31 mouse cellular contexts compared by ENCODE assay signal in genomic region chr11:116865945-116866585, GRCm38 (mm10). TPM values are rescaled to one million over a fixed set of nuclear protein-coding genes. Genes with fewer than 3 reads are reported as not detected.
A peak's percentile ranks its signal among the peaks of the same experiment; 100 is the strongest.
DNase-seq lines count a peak whose midpoint lies in the region; ATAC-seq and TF ChIP-seq lines count a peak whose summit lies in the region.
"Had no signal": no experiment of that assay in that cellular context is flagged by ENCODE, and none has a peak within 500 bp of the region (broad histone marks: within the 10 kb centered on the region; RNA-seq: fewer than 3 reads in every experiment).

No protein-coding gene starts in this region.

- no peak overlapping the region for H3K9ac ChIP-seq in heart, postnatal 0 days (replicated peaks; ENCODE audit: low read depth, low read length)
- no peak overlapping the region for H3K9ac ChIP-seq in CH12.LX (ENCODE audit: insufficient read depth, low read depth)
- H3K9ac ChIP-seq in kidney, postnatal 0 days (ENCODE audit: low read depth, low read length): no peak overlapping the region
- H3K9ac ChIP-seq in neural tube, embryonic 15.5 days (replicated peaks): no peak overlapping the region
- H3K9ac ChIP-seq: heart, embryonic 12.5 days; hindbrain, embryonic 14.5 days; limb, embryonic 15.5 days; liver, embryonic 14.5 days; lung, embryonic 14.5 days; neural tube, embryonic 12.5 days had no signal

- H3K4me2 ChIP-seq in heart, postnatal 0 days (ENCODE audit: low read depth, low read length): no peak overlapping the region
- H3K4me2 ChIP-seq in CH12.LX (ENCODE audit: insufficient read depth, low read depth, poor library complexity, severe bottlenecking): 0 out of 2 replicates have a peak overlapping the region, but pooled peaks have one; percentile 10
- no peak overlapping the region for H3K4me2 ChIP-seq in kidney, postnatal 0 days (ENCODE audit: low read length)
- H3K4me2 ChIP-seq in neural tube, embryonic 15.5 days: no peak overlapping the region
- H3K4me2 ChIP-seq: heart, embryonic 12.5 days; hindbrain, embryonic 14.5 days; limb, embryonic 15.5 days; lung, embryonic 14.5 days; neural tube, embryonic 12.5 days had no signal

- no peak for TF ChIP-seq CTCF in heart, postnatal 0 days (IDR thresholded peaks at IDR 0.05; ENCODE audit: low read depth)
- TF ChIP-seq CTCF in CH12.LX (conservative IDR thresholded peaks at IDR 0.05 in 1 of 2, IDR thresholded peaks at IDR 0.05 in 1 of 2; ENCODE audit: low read depth in 2 of 2, low read length in 2 of 2): no peak; a peak in 1 of 4 replicates
- TF ChIP-seq CTCF in kidney, adult 2 months (conservative IDR thresholded peaks at IDR 0.05; ENCODE audit: insufficient read depth, insufficient read length, low read depth, low read length): no peak
- TF ChIP-seq CTCF in kidney, postnatal 0 days (IDR thresholded peaks at IDR 0.05; ENCODE audit: low read depth): no peak

- intact Hi-C loops in heart, postnatal 36 days (cut with DNase I): no loop called here

- 73% methylated on average over 12 of the region's 12 CpGs for WGBS in heart, postnatal 0 days
- 51% methylated on average over 12 of the region's 12 CpGs for WGBS in kidney, adult 2 months
- 70% methylated on average over 12 of the region's 12 CpGs for WGBS in kidney, postnatal 0 days
- 82% methylated on average over 12 of the region's 12 CpGs for WGBS in neural tube, embryonic 15.5 days

- no peak for TF ChIP-seq RAD21 in CH12.LX (IDR thresholded peaks at IDR 0.05; ENCODE audit: low read depth, low read length)

- no peak overlapping the region for H3K27ac ChIP-seq in heart, postnatal 0 days (ENCODE audit: low read depth)
- peak overlapping the region; percentile 28; the same call in 1 of the 2 replicates for H3K27ac ChIP-seq in CH12.LX (ENCODE audit: insufficient read depth, low read depth)
- H3K27ac ChIP-seq in kidney, adult 2 months (ENCODE audit: insufficient read depth, low read depth, low read length): no peak overlapping the region
- no peak overlapping the region for H3K27ac ChIP-seq in kidney, postnatal 0 days
- no peak overlapping the region for H3K27ac ChIP-seq in neural tube, embryonic 15.5 days (replicated peaks)
- H3K27ac ChIP-seq: forebrain, embryonic 10.5 days; hindbrain, embryonic 14.5 days; left cerebral cortex, adult 2 months; limb, embryonic 15.5 days; liver, embryonic 14.5 days; neural tube, embryonic 12.5 days had no signal

- H3K79me2 ChIP-seq in CH12.LX (replicated peaks; ENCODE audit: control insufficient read depth, extremely low read depth, insufficient read depth, poor library complexity, severe bottlenecking): no peaks in the 10 kb centered on the region

- H3K9me3 ChIP-seq in heart, postnatal 0 days (replicated peaks; ENCODE audit: control insufficient read depth, low read length): no peaks in the 10 kb centered on the region
- no peaks in the 10 kb centered on the region for H3K9me3 ChIP-seq in CH12.LX (replicated peaks; ENCODE audit: low read length)
- H3K9me3 ChIP-seq in kidney, postnatal 0 days (replicated peaks; ENCODE audit: low read length): no peaks in the 10 kb centered on the region
- H3K9me3 ChIP-seq in neural tube, embryonic 15.5 days (replicated peaks): no peaks in the 10 kb centered on the region
- H3K9me3 ChIP-seq: forebrain, embryonic 10.5 days; heart, embryonic 12.5 days; limb, embryonic 15.5 days; neural tube, embryonic 12.5 days had no signal

- no peaks in the 10 kb centered on the region for H3K27me3 ChIP-seq in heart, postnatal 0 days (ENCODE audit: control insufficient read depth, insufficient read depth, low read length)
- H3K27me3 ChIP-seq in CH12.LX (replicated peaks): no peaks in the 10 kb centered on the region
- no peaks in the 10 kb centered on the region for H3K27me3 ChIP-seq in kidney, adult 2 months (replicated peaks; ENCODE audit: control insufficient read depth, insufficient read depth, low read length)
- H3K27me3 ChIP-seq in kidney, postnatal 0 days (ENCODE audit: insufficient read depth, low read length): no peaks in the 10 kb centered on the region
- H3K27me3 ChIP-seq in neural tube, embryonic 15.5 days (replicated peaks): no peaks in the 10 kb centered on the region
- H3K27me3 ChIP-seq: heart, embryonic 12.5 days; limb, embryonic 15.5 days; neural tube, embryonic 12.5 days; Patski had no signal

- H3K36me3 ChIP-seq in heart, postnatal 0 days (replicated peaks; ENCODE audit: control insufficient read depth, insufficient read depth, low read length): peaks cover 67% of the 10 kb centered on the region
- H3K36me3 ChIP-seq in CH12.LX (replicated peaks in 1 of 2; ENCODE audit: control insufficient read depth in 1 of 2, insufficient read depth in 1 of 2, low read length in 1 of 2): peaks cover 43 to 59% of the 10 kb centered on the region in 2 experiments
- H3K36me3 ChIP-seq in kidney, adult 2 months (ENCODE audit: control insufficient read depth, insufficient read depth, low read length): peaks cover 3% of the 10 kb centered on the region
- H3K36me3 ChIP-seq in kidney, postnatal 0 days (ENCODE audit: insufficient read depth, low read length): peaks cover 25% of the 10 kb centered on the region
- peaks cover 81% of the 10 kb centered on the region for H3K36me3 ChIP-seq in neural tube, embryonic 15.5 days

- peaks cover 13% of the 10 kb centered on the region; the same call in 1 of the 2 replicates for H3K4me1 ChIP-seq in heart, postnatal 0 days (ENCODE audit: control insufficient read depth, insufficient read depth)
- H3K4me1 ChIP-seq in CH12.LX (ENCODE audit: control insufficient read depth in 1 of 2, insufficient read depth in 2 of 2): peaks cover 16 to 66% of the 10 kb centered on the region in 2 experiments
- peaks cover 4% of the 10 kb centered on the region; the same call in 1 of the 2 replicates for H3K4me1 ChIP-seq in kidney, adult 2 months (ENCODE audit: control insufficient read depth, insufficient read depth, low read length)
- no peaks in the 10 kb centered on the region for H3K4me1 ChIP-seq in kidney, postnatal 0 days (replicated peaks; ENCODE audit: insufficient read depth, low read length)
- H3K4me1 ChIP-seq in neural tube, embryonic 15.5 days: no peaks in the 10 kb centered on the region
- H3K4me1 ChIP-seq: forebrain, embryonic 10.5 days; neural tube, embryonic 12.5 days had no signal

- peak; percentile 3 for DNase-seq in heart, postnatal 0 days (ENCODE audit: low spot score)
- DNase-seq in heart, postnatal 36 days: no peak
- DNase-seq in CH12.LX (ENCODE audit: extremely low read depth): peak; percentile 40
- peak; percentile 78 for DNase-seq in kidney, adult 2 months
- no peak for DNase-seq in kidney, postnatal 0 days (ENCODE audit: low spot score)
- no peak for DNase-seq in retina, postnatal 1 day
- no peak for DNase-seq in left cerebral cortex, adult 18-20 months (ENCODE audit: low spot score in 2 of 2)
- DNase-seq: adrenal gland, adult 8-10 months; cerebellum, adult 9-10 months; gastrocnemius, postnatal 14 days; heart, adult 18-20 months; left cerebral cortex, postnatal 4 days; lung, embryonic 14.5 days; lung, postnatal 36 days; midbrain, embryonic 14.5 days; right cerebral cortex, postnatal 4 days; thymus, adult 18-20 months; thymus, postnatal 4 days had no signal

- no peak overlapping the region for H3K4me3 ChIP-seq in heart, postnatal 0 days (ENCODE audit: low read depth, low read length)
- peak overlapping the region in 1 of 3 experiments; percentile 8 for H3K4me3 ChIP-seq in CH12.LX (replicated peaks in 1 of 3; ENCODE audit: low read depth in 2 of 3, low read length in 2 of 3, poor library complexity in 1 of 3)
- no peak overlapping the region for H3K4me3 ChIP-seq in kidney, adult 2 months (ENCODE audit: insufficient read depth, low read depth, low read length)
- H3K4me3 ChIP-seq in kidney, postnatal 0 days (replicated peaks; ENCODE audit: low read depth, low read length): no peak overlapping the region
- no peak overlapping the region for H3K4me3 ChIP-seq in neural tube, embryonic 15.5 days (replicated peaks)
- H3K4me3 ChIP-seq: forebrain, embryonic 10.5 days; heart, embryonic 12.5 days; left cerebral cortex, adult 2 months; limb, embryonic 15.5 days; neural tube, embryonic 12.5 days had no signal

- 0 out of 2 replicates have a peak, but pooled peaks have one; percentile 35 for TF ChIP-seq POLR2A in CH12.LX (IDR thresholded peaks at IDR 0.05; ENCODE audit: low read depth, low read length)
- no peak for TF ChIP-seq POLR2A in kidney, adult 2 months (IDR thresholded peaks at IDR 0.05; ENCODE audit: low read depth, low read length)

- in situ Hi-C loops in CH12.LX (cut with MboI; ENCODE audit: low pct_ligation_motif_present, low pct_unique_long_range_greater_than_20kb, low sequenced_read_pairs): no loop called here

- dilution Hi-C loops in CH12.LX (cut with MboI; ENCODE audit: extremely low pct_ligation_motif_present, extremely low pct_unique_long_range_greater_than_20kb, low sequenced_read_pairs): no loop called here

- no peak for TF ChIP-seq EP300 in heart, postnatal 0 days (IDR thresholded peaks at IDR 0.05; ENCODE audit: low read depth)
- 0 out of 2 replicates have a peak, but pooled peaks have one; percentile 11 for TF ChIP-seq EP300 in CH12.LX (IDR thresholded peaks at IDR 0.05; ENCODE audit: low read length)

- ATAC-seq in heart, postnatal 0 days (ENCODE audit: insufficient read depth, low read depth): no peak
- ATAC-seq in kidney, postnatal 0 days (replicated peaks; ENCODE audit: low FRiP score, low read depth): peak; percentile 89
- ATAC-seq in neural tube, embryonic 15.5 days (ENCODE audit: low FRiP score): no peak
- ATAC-seq: activated CD4-positive, CD25-positive, alpha-beta regulatory T cell, adult 4 months; CD4-positive, CD25-positive, alpha-beta regulatory T cell, adult 4 months; forebrain, embryonic 16.5 days; Patski had no signal

RNA-seq across cellular contexts. Expression of gene Srsf2, which starts 13.2 kb away (rescaled TPM):
- 157 and 211 TPM in 2 replicates for total RNA-seq in heart, postnatal 0 days (2014; rRNA removed; ENCODE audit: low replicate concordance)
- polyA plus RNA-seq in heart, postnatal 0 days (2015; fragmentation: Nextera tagmentation; extraction: Ambion mirVana): 349 and 359 TPM in 2 replicates
- 100 to 1,000 TPM in 1 of 2 experiments, 10 to 100 TPM in 1; 94.5 to 116 TPM for total RNA-seq in heart, postnatal 36 days (2021)
- 298 and 478 TPM in 2 replicates for total RNA-seq in CH12.LX (2012; rRNA removed)
- total RNA-seq in CH12.LX (2014; rRNA removed): 443 and 471 TPM in 2 replicates
- 1,116 and 1,224 TPM in 2 replicates for polyA plus RNA-seq in CH12.LX (2012; ENCODE audit: insufficient read length, low read depth)
- 214 and 336 TPM in 2 replicates for polyA plus RNA-seq in kidney, adult 2 months (2012; rRNA removed)
- 664 and 665 TPM in 2 replicates for polyA plus RNA-seq in kidney, postnatal 0 days (2015; fragmentation: Nextera tagmentation; extraction: Ambion mirVana)
- total RNA-seq in left cerebral cortex, adult 18-20 months (2021): 100 to 1,000 TPM; 155 to 157 TPM
- 514 and 555 TPM in 2 replicates for polyA plus RNA-seq in neural tube, embryonic 15.5 days (2015; fragmentation: Nextera tagmentation; extraction: Ambion mirVana)

RNA-seq across cellular contexts. Expression of gene Mfsd11, which starts 13.8 kb away (rescaled TPM):
- 23.2 and 46.3 TPM in 2 replicates for total RNA-seq in heart, postnatal 0 days (2014; rRNA removed; ENCODE audit: low replicate concordance)
- 44.5 and 49.7 TPM in 2 replicates for polyA plus RNA-seq in heart, postnatal 0 days (2015; fragmentation: Nextera tagmentation; extraction: Ambion mirVana)
- total RNA-seq in heart, postnatal 36 days (2021): 10 to 100 TPM; 30.3 to 33.5 TPM
- 13.2 and 16.0 TPM in 2 replicates for total RNA-seq in CH12.LX (2012; rRNA removed)
- 3.7 and 4.1 TPM in 2 replicates for total RNA-seq in CH12.LX (2014; rRNA removed)
- 15.4 and 17.7 TPM in 2 replicates for polyA plus RNA-seq in CH12.LX (2012; ENCODE audit: insufficient read length, low read depth)
- polyA plus RNA-seq in kidney, adult 2 months (2012; rRNA removed): 44.9 and 48.5 TPM in 2 replicates
- 48.4 and 53.6 TPM in 2 replicates for polyA plus RNA-seq in kidney, postnatal 0 days (2015; fragmentation: Nextera tagmentation; extraction: Ambion mirVana)
- total RNA-seq in left cerebral cortex, adult 18-20 months (2021): 10 to 100 TPM; 40.3 to 44.9 TPM
- polyA plus RNA-seq in neural tube, embryonic 15.5 days (2015; fragmentation: Nextera tagmentation; extraction: Ambion mirVana): 43.5 and 51.6 TPM in 2 replicates

RNA-seq across cellular contexts. Expression of gene Jmjd6, which starts 22.8 kb away (rescaled TPM):
- total RNA-seq in heart, postnatal 0 days (2014; rRNA removed; ENCODE audit: low replicate concordance): 24.8 and 29.6 TPM in 2 replicates
- 35.3 and 43.1 TPM in 2 replicates for polyA plus RNA-seq in heart, postnatal 0 days (2015; fragmentation: Nextera tagmentation; extraction: Ambion mirVana)
- 10 to 100 TPM; 29.5 to 34.9 TPM for total RNA-seq in heart, postnatal 36 days (2021)
- total RNA-seq in CH12.LX (2012; rRNA removed) (106 and 110 TPM in 2 replicates), CH12.LX (2014; rRNA removed) (104 and 116 TPM in 2 replicates)
- polyA plus RNA-seq in CH12.LX (2012; ENCODE audit: insufficient read length, low read depth): 109 and 133 TPM in 2 replicates
- polyA plus RNA-seq in kidney, adult 2 months (2012; rRNA removed): 19.6 and 20.9 TPM in 2 replicates
- polyA plus RNA-seq in kidney, postnatal 0 days (2015; fragmentation: Nextera tagmentation; extraction: Ambion mirVana): 52.8 and 54.1 TPM in 2 replicates
- 10 to 100 TPM; 28.3 to 31.3 TPM for total RNA-seq in left cerebral cortex, adult 18-20 months (2021)
- polyA plus RNA-seq in neural tube, embryonic 15.5 days (2015; fragmentation: Nextera tagmentation; extraction: Ambion mirVana): 63.2 and 68.6 TPM in 2 replicates

RNA-seq across cellular contexts. Expression of gene Mettl23, which starts 23.0 kb away (rescaled TPM):
- total RNA-seq in heart, postnatal 0 days (2014; rRNA removed; ENCODE audit: low replicate concordance): 39.2 and 63.2 TPM in 2 replicates
- 77.1 and 77.6 TPM in 2 replicates for polyA plus RNA-seq in heart, postnatal 0 days (2015; fragmentation: Nextera tagmentation; extraction: Ambion mirVana)
- 10 to 100 TPM; 40.0 to 41.1 TPM for total RNA-seq in heart, postnatal 36 days (2021)
- total RNA-seq in CH12.LX (2012; rRNA removed) (60.1 and 63.7 TPM in 2 replicates), CH12.LX (2014; rRNA removed) (64.9 and 82.2 TPM in 2 replicates)
- 30.6 and 44.5 TPM in 2 replicates for polyA plus RNA-seq in CH12.LX (2012; ENCODE audit: insufficient read length, low read depth)
- 26.8 and 32.8 TPM in 2 replicates for polyA plus RNA-seq in kidney, adult 2 months (2012; rRNA removed)
- polyA plus RNA-seq in kidney, postnatal 0 days (2015; fragmentation: Nextera tagmentation; extraction: Ambion mirVana): 60.2 and 71.5 TPM in 2 replicates
- 10 to 100 TPM; 23.8 to 25.8 TPM for total RNA-seq in left cerebral cortex, adult 18-20 months (2021)
- polyA plus RNA-seq in neural tube, embryonic 15.5 days (2015; fragmentation: Nextera tagmentation; extraction: Ambion mirVana): 64.7 and 66.7 TPM in 2 replicates

RNA-seq across cellular contexts. Expression of gene Mxra7, which starts 38.2 kb away (rescaled TPM):
- 6.3 and 17.9 TPM in 2 replicates for total RNA-seq in heart, postnatal 0 days (2014; rRNA removed; ENCODE audit: low replicate concordance)
- polyA plus RNA-seq in heart, postnatal 0 days (2015; fragmentation: Nextera tagmentation; extraction: Ambion mirVana): 20.0 and 21.7 TPM in 2 replicates
- total RNA-seq in heart, postnatal 36 days (2021): 10 to 100 TPM; 18.1 to 21.1 TPM
- not detected in 2 replicates for total RNA-seq in CH12.LX (2012; rRNA removed)
- not detected in 2 replicates for total RNA-seq in CH12.LX (2014; rRNA removed)
- polyA plus RNA-seq in CH12.LX (2012; ENCODE audit: insufficient read length, low read depth): not detected in 2 replicates
- 11.3 TPM in 2 replicates for polyA plus RNA-seq in kidney, adult 2 months (2012; rRNA removed)
- 17.6 and 18.3 TPM in 2 replicates for polyA plus RNA-seq in kidney, postnatal 0 days (2015; fragmentation: Nextera tagmentation; extraction: Ambion mirVana)
- total RNA-seq in left cerebral cortex, adult 18-20 months (2021): 10 to 100 TPM; 17.5 to 20.2 TPM
- 38.2 and 43.2 TPM in 2 replicates for polyA plus RNA-seq in neural tube, embryonic 15.5 days (2015; fragmentation: Nextera tagmentation; extraction: Ambion mirVana)
- total RNA-seq: megakaryocyte-erythroid progenitor cell, adult 5-6 weeks had no signal
- polyA plus RNA-seq: activated CD4-positive, CD25-positive, alpha-beta regulatory T cell, adult 4 months; CD4-positive, CD25-positive, alpha-beta regulatory T cell, adult 4 months had no signal

Comparison
In these comparisons a context has a peak if more than half of its experiments do, and no peak if none do; other contexts are left out.
1. DNase-seq: peak in heart, postnatal 0 days (single experiment), CH12.LX (single experiment) and kidney, adult 2 months (single experiment); none in heart, postnatal 36 days (0 of 2), kidney, postnatal 0 days (single experiment), retina, postnatal 1 day (single experiment) and left cerebral cortex, adult 18-20 months (0 of 2).